Mouse (Mus musculus): ENCODE measurements around the gene Dlk1.
"Not testable (repeated sequence)": the region's sequence is repeated elsewhere in the genome, so short reads cannot be mapped to it uniquely, and the experiment has no call there.

Gene Dlk1

GRCm38 (mm10) chr12:109475501-109475900, 22.9 kb downstream of the Dlk1 start:
- no peak for DNase-seq (ENCODE audit: low read depth)

GRCm38 (mm10) chr12:109486525-109486924, 33.9 kb downstream of the Dlk1 start:
- not testable (repeated sequence) for DNase-seq (ENCODE audit: low read depth)

DNA sequence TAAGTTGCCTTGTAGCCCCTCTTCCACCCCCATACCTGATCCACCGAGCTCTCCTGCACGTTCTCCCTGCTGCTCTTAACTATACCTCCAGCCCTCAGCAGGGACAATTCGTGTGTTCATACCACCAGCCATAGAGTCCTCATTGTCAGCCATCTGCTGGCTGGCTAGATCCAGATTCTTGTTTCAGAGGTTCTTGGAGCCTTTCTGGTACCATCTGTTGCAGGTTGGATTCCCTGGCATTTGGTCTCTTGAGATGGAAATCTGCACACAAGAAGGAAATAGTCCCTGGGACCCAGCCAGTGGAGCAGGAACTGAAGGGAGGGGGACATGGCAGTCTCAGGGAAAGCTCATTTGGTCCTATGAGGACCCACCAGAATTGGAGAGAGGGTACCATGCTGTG, 39.1 kb downstream of the Dlk1 start:
- no peak for DNase-seq (ENCODE audit: low read depth)

GRCm38 (mm10) chr12:109493381-109493780, 40.8 kb downstream of the Dlk1 start:
- no peak for DNase-seq (ENCODE audit: low read depth)

DNA sequence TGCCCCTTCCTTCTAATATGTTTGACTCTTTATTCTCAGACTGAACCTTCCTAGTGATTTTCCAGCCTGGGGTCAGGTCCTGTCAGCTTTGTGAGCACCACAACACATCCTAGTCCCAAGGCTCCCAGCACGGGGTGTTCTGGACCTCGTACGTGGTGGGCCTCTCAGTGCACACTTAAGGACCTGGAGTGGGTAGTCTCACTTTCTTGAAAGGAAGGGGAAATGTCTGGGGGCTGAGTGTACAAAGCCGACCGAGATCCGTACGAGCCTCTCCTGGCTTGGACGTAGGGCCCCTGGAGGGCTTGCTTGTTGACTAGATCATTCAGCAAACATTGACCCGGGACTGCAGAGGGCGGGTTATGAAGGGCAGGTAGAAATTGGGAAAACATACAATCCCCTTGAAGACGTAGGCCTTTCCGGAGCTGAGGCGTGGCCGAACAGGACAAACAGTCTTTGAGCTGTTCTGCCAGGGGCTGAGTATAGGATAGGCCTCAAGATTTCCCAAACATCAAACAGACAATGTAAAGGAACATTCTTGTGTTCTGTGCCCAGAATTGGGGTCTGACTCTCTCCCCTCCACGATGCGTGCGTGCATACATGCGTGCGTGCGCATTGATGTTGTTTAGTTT, 42.5 kb downstream of the Dlk1 start:
- DNase-seq (ENCODE audit: low read depth), result no peak

DNA sequence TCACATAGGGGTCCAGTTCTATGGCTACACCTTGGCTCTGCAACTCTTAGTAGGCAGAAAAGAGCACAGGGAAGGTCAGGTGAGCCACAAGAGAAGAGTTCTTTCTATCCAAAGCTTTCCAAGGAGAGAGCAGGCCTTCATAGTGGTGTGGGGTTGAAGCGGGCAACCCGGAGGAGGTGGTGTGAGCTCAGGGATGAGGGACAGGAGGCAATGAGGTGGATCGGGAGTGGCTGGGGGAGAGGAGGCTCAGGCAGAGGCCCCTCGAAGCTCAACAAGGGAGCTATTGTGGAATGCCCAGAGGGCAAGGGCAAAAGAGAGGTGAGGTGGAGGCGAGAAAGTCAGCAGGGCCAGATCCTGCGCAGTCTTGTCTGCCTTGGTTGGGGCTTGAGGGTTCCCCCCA, 43.8 kb downstream of the Dlk1 start:
- DNase-seq (ENCODE audit: low read depth), result no peak

DNA sequence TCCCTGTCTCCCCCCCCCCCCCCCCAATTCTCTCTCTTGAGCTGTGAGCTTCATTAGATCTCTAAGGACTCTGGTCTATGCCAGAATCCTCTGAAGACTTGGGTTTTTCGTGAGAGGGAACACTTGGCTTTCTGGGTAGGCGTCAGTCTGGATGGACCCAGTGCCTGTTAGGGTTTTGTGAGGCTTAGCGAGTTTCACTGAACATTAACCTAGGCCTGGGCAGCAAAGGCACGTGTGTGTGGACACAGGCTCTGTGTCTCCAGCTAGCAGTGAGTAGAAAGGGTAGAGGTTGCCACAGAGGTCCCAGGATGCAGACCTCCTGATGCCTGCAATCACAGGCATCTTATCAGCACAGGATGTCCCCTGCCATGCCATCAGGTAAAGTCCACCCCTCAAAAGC, 48.4 kb downstream of the Dlk1 start:
- DNase-seq (ENCODE audit: low read depth), result no peak

- no peak for DNase-seq (ENCODE audit: low read depth)
Observed at GRCm38 (mm10) chr12:109502360-109503040, 49.9 kb downstream of the Dlk1 start.

DNA sequence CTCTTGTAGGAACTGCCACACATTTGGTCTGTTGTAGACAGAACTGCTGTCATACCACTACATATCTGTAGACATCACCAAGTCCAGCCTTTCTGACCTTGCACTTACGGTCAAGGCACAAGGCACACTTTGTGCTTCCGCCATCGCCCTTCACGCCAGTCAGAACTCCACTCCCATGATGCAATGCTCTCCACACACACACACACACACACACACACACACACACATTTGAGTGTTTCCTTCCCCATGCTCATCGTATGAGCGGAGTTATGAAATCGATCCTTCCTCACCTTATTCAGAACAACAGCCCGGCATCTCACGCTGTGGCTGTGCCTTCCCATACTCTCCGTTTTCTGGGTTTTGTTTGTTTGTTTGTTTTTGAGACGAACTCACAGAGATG, 55.1 kb downstream of the Dlk1 start:
- no peak for DNase-seq (ENCODE audit: low read depth)

- DNase-seq (ENCODE audit: low read depth), result no peak
Observed at GRCm38 (mm10) chr12:109508495-109509454, 56.2 kb downstream of the Dlk1 start.

GRCm38 (mm10) chr12:109509531-109510137, 57.0 kb downstream of the Dlk1 start:
- no peak for DNase-seq (ENCODE audit: low read depth)

- DNase-seq (ENCODE audit: low read depth), result no peak
Observed at GRCm38 (mm10) chr12:109510247-109510646, 57.6 kb downstream of the Dlk1 start.

- DNase-seq (ENCODE audit: low read depth), result no peak
Observed at GRCm38 (mm10) chr12:109511456-109511855, 58.8 kb downstream of the Dlk1 start.

- DNase-seq (ENCODE audit: low read depth), result no peak
Observed at GRCm38 (mm10) chr12:109512151-109512907, 59.7 kb downstream of the Dlk1 start.
